Mouse (Mus musculus) forebrain, postnatal 0 days (tissue): Measurements from ENCODE around the gene Nfasc. TPM values are rescaled to one million over a fixed set of nuclear protein-coding genes. Genes with fewer than 3 reads are reported as not detected.

Experiments
- ATAC-seq: fragments of 200-750 bp; cut with Nextera tagmentation; 2 replicates; pipeline ENCODE4 v1.8.0; 2017; ENCODE audit warnings: mild to moderate bottlenecking, moderate library complexity
- DNase-seq: peaks from one replicate; pipeline ENCODE4 v3.0.0-alpha.2; 2015
- H3K27ac ChIP-seq: fragments of 300-500 bp; sonication (generic); 2 replicates; pipeline ENCODE4 v1.5.1; 2014; ENCODE audit warnings: low read depth, mild to moderate bottlenecking, antibody characterized with exemption, low read length, moderate library complexity, mixed read lengths
- H3K27me3 ChIP-seq: fragments of 300-500 bp; sonication (generic); 2 replicates; pipeline ENCODE4 v1.6.1; 2014; ENCODE audit warnings: mild to moderate bottlenecking, low read length, mixed read lengths; ENCODE audit not compliant: insufficient read depth
- H3K36me3 ChIP-seq: fragments of 300-500 bp; sonication (generic); 2 replicates; pipeline ENCODE4 v1.6.1; 2014; ENCODE audit warnings: mild to moderate bottlenecking, moderate library complexity; ENCODE audit not compliant: insufficient read depth
- H3K4me1 ChIP-seq: fragments of 300-500 bp; sonication (generic); 2 replicates; pipeline ENCODE4 v1.6.1; 2014; ENCODE audit warnings: antibody characterized with exemption; ENCODE audit not compliant: insufficient read depth
- H3K4me2 ChIP-seq: fragments of 300-500 bp; sonication (generic); 2 replicates; pipeline ENCODE4 v1.6.1; 2014; ENCODE audit warnings: low read depth, mild to moderate bottlenecking, moderate library complexity
- H3K4me3 ChIP-seq: fragments of 300-500 bp; sonication (generic); 2 replicates; pipeline ENCODE4 v1.5.1; 2014; ENCODE audit warnings: low read depth, low read length, mixed read lengths
- H3K9ac ChIP-seq: fragments of 300-500 bp; sonication (generic); 2 replicates; pipeline ENCODE4 v1.6.1; 2014; ENCODE audit warnings: mild to moderate bottlenecking
- H3K9me3 ChIP-seq: fragments of 300-500 bp; sonication (generic); 2 replicates; pipeline ENCODE4 v1.6.1; 2016; ENCODE audit warnings: low read length
- CTCF ChIP-seq: sonication (generic); IDR thresholded peaks from 2 replicates; pipeline ENCODE4 v1.5.1; 2016; ENCODE audit warnings: antibody characterized with exemption, control low read depth, low read depth
- WGBS: fragments of 180-500 bp; shearing (Covaris S2); extraction: QIAGEN DNeasy Blood & Tissue Kit; methylation state at CpG from one replicate; pipeline ENCODE4 v1.1.7; 2014; 5-methylcytosine and 5-hydroxymethylcytosine counted together
- polyA plus RNA-seq: library from polyadenylated mRNA; unstranded; fragments of >200 nt; fragmentation: Nextera tagmentation; extraction: Ambion mirVana; gene quantifications from 2 replicates; pipeline ENCODE4 v1.2.1, GENCODE M21; 2015
- total RNA-seq: library from RNA; depleted of rRNA; stranded (reverse); fragments of >200 nt; gene quantifications from 2 replicates; pipeline ENCODE4 v1.2.3, GENCODE M21; 2014

Gene Nfasc
- total and polyA plus RNA-seq, 2 experiments from 2014 or later, result 32.7 to 55.2 TPM

DNA sequence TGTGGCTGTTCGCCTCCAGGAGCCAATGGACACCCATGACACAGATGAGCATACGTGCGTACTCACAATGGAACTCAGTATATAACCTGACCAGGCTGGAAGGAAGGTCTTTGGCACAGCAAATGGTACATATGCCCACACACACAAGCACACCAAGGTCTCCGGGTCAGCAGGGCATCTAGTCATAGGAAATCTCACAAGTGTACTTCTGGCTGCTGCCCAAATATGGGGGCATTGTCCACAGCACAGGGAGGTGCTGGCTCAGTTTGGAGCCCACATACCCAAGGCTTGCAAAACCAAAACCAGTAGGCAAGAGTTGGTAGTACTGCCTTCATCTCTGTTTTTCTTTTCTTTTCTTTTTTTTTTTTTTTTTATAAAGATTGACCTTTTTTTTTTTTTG, 206.1 kb downstream of the Nfasc start:
- DNase-seq (no peak), ATAC-seq (no peak)
- TF ChIP-seq CTCF, result no peak
- Histone ChIP-seq H3K36me3 (peaks cover 15% of the 10 kb centered on the region), H3K9ac (no peak overlapping the region), H3K27me3 (no peaks in the 10 kb centered on the region), H3K27ac (no peak overlapping the region), H3K4me1 (0 out of 2 replicates have a peak, but pooled peaks cover 1% of the 10 kb centered on the region), H3K4me3 (no peak overlapping the region), H3K9me3 (no peaks in the 10 kb centered on the region), H3K4me2 (no peak overlapping the region)
- WGBS, result 85% methylated on average over 4 of the region's 4 CpGs

DNA sequence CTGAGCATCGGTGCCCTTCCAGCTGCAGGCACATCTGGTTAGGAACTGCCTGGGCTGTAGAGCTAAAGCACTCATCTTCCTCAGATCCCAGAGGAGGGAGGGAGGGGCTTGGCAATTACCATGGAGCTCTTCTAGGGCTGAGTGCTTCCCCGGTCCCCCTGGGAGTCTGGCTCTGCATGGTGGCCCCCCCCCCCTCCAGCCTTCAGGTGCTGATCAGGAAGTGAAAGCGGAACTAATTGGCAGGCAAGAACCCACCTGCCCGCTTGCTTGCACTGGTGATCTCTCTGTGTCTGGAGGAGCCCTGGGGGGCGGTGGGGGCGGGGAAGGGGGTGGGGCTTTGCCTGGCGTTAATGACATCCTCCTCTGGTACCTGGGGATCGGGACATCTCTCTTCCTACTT, 207.8 kb downstream of the Nfasc start:
- H3K9ac ChIP-seq, result no peak overlapping the region
- H3K4me1 ChIP-seq, result no peaks in the 10 kb centered on the region
- TF ChIP-seq CTCF, result no peak
- peaks cover 15% of the 10 kb centered on the region for H3K36me3 ChIP-seq
- H3K4me2 ChIP-seq, result 0 out of 2 replicates have a peak overlapping the region, but pooled peaks have one; percentile 2
- ATAC-seq (no peak; the same call in 1 of the 2 replicates), DNase-seq (no peak)
- WGBS, result 7% methylated on average over 8 of the region's 8 CpGs
- no peak overlapping the region for H3K27ac ChIP-seq
- H3K4me3 ChIP-seq, result no peak overlapping the region
- H3K9me3 ChIP-seq, result no peaks in the 10 kb centered on the region
- no peaks in the 10 kb centered on the region for H3K27me3 ChIP-seq

DNA sequence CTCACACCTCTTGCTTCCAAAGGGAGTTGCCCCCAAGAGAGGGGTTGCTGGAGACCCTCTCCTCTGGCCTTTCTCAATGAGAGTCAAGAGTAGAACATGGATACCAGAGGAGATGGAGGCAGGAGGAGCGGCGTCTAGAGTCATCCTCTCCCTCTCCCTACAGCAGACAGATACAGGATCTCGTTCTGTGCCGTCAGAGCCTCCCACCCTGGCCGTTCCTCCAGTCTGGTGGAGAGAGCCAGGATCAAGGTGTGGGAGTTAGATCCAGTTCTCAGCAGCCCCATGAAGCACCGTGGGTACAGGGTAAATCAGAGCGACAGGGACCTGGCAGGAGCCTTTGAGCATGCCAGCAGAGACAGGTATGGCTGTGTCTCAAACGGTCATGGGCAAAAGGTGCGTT, 209.1 kb downstream of the Nfasc start:
- Histone ChIP-seq H3K9me3 (no peaks in the 10 kb centered on the region), H3K36me3 (peaks cover 21% of the 10 kb centered on the region), H3K9ac (no peak overlapping the region), H3K4me2 (no peak overlapping the region), H3K4me1 (no peaks in the 10 kb centered on the region), H3K4me3 (no peak overlapping the region), H3K27ac (no peak overlapping the region), H3K27me3 (no peaks in the 10 kb centered on the region)
- ATAC-seq, result no peak
- 73% methylated on average over 9 of the region's 9 CpGs for WGBS
- no peak for DNase-seq
- no peak for TF ChIP-seq CTCF

DNA sequence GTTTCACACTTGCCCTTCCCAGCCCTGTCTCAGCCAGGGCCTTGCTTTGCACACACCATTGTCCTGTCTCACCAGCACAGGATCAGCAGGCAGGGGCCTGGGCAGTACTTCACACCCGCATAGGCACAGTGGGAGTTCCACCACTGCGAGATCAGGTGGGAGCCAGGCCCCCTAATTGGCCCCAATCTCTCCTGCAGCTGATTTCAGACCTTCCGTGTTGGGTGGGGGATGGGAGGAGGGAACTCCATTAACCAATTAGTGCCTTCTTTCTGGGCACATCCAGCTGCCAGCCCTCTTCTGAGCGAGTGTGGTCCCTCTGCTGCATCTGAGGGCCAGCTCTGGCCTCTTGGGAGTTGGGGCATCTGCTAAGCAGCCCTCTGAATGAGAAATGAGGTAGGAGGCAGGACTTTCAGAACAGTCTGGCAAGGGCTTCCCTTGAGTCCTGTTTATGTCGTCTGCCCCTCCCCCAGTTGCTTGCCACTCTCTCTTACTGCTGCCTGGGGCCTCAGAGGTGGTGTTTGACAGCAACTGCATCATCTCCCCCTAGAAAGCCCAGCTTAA, 210.9 kb downstream of the Nfasc start:
- DNase-seq, result no peak
- no peak overlapping the region for H3K27ac ChIP-seq
- WGBS, result 3% methylated on average over 5 of the region's 5 CpGs
- 0 out of 2 replicates have a peak, but pooled peaks cover 5% of the 10 kb centered on the region for H3K4me1 ChIP-seq
- peaks cover 30% of the 10 kb centered on the region for H3K36me3 ChIP-seq
- 0 out of 2 replicates have a peak, but pooled peaks have one; percentile 10 for ATAC-seq
- no peak overlapping the region for H3K4me2 ChIP-seq
- TF ChIP-seq CTCF, result no peak
- H3K9ac ChIP-seq, result no peak overlapping the region
- no peaks in the 10 kb centered on the region for H3K9me3 ChIP-seq
- no peak overlapping the region for H3K4me3 ChIP-seq
- no peaks in the 10 kb centered on the region for H3K27me3 ChIP-seq

GRCm38 (mm10) chr1:132528647-132529334, 212.8 kb downstream of the Nfasc start:
- H3K4me1 ChIP-seq, result 0 out of 2 replicates have a peak, but pooled peaks cover 5% of the 10 kb centered on the region
- TF ChIP-seq CTCF, result no peak
- no peaks in the 10 kb centered on the region for H3K27me3 ChIP-seq
- H3K9ac ChIP-seq, result no peak overlapping the region
- H3K27ac ChIP-seq, result no peak overlapping the region; the same call in 1 of the 2 replicates
- no peak overlapping the region for H3K4me3 ChIP-seq
- 83% methylated on average over 19 of the region's 19 CpGs for WGBS
- ATAC-seq (no peak), DNase-seq (no peak)
- H3K4me2 ChIP-seq, result no peak overlapping the region
- H3K9me3 ChIP-seq, result no peaks in the 10 kb centered on the region
- H3K36me3 ChIP-seq, result peaks cover 46% of the 10 kb centered on the region

DNA sequence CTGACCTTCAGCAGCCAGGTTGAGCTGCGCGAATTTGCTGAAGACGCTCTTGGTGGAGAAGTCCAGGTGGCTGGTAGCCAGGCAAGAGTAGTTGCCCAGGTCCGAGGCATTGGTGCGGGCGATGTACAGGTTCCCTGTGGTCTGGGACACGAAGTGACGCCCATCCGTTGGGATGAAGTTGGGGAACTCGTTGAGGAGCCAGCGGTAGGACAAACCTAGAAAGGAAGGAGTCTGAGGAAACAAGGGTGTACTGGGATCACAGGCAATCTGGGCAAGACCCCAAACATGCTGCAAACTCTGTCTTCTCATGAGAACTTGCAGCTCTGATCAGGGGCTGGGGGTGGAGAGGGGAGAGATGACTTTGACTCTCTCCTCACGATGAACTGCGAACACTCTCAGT, 213.5 kb downstream of the Nfasc start:
- no peak overlapping the region for H3K4me3 ChIP-seq
- no peak for TF ChIP-seq CTCF

GRCm38 (mm10) chr1:132525832-132526231, 215.8 kb downstream of the Nfasc start:
- DNase-seq (peak; percentile 95), ATAC-seq (peak; percentile 83)
- Histone ChIP-seq H3K9ac (peak overlapping the region; percentile 26), H3K9me3 (no peaks in the 10 kb centered on the region), H3K4me1 (0 out of 2 replicates have a peak, but pooled peaks cover 5% of the 10 kb centered on the region), H3K27ac (peak overlapping the region; percentile 79), H3K4me2 (no peak overlapping the region), H3K36me3 (peaks cover 57% of the 10 kb centered on the region), H3K4me3 (no peak overlapping the region), H3K27me3 (no peaks in the 10 kb centered on the region)
- peak; percentile 96 for TF ChIP-seq CTCF
- 4% methylated on average over 10 of the region's 10 CpGs for WGBS

More for the DNA sequence above, 213.5 kb downstream of the Nfasc start:
- no peak overlapping the region for H3K4me2 ChIP-seq
- peaks cover 48% of the 10 kb centered on the region for H3K36me3 ChIP-seq
- 90% methylated on average over 13 of the region's 13 CpGs for WGBS
- H3K27me3 ChIP-seq, result no peaks in the 10 kb centered on the region
- 0 out of 2 replicates have a peak, but pooled peaks cover 5% of the 10 kb centered on the region for H3K4me1 ChIP-seq
- ATAC-seq (no peak), DNase-seq (no peak)
- H3K9me3 ChIP-seq, result no peaks in the 10 kb centered on the region
- H3K27ac ChIP-seq, result no peak overlapping the region
- H3K9ac ChIP-seq, result no peak overlapping the region
